Mouse (Mus musculus): ENCODE measurements around the gene Sgpp2. TPM values are rescaled to one million over a fixed set of nuclear protein-coding genes. Genes with fewer than 3 reads are reported as not detected.

Gene Sgpp2
- polyA plus RNA-seq, 1 experiment from 2014 or later, result 0.14 TPM

- Histone ChIP-seq H3K4me2 (no peak overlapping the region), H3K9me3 (replicated peaks) (no peaks in the 10 kb centered on the region), H3K27ac (replicated peaks) (no peak overlapping the region), H3K27me3 (no peaks in the 10 kb centered on the region), H3K36me3 (replicated peaks) (no peaks in the 10 kb centered on the region), H3K4me3 (replicated peaks) (no peak overlapping the region), H3K4me1 (replicated peaks) (no peaks in the 10 kb centered on the region), H3K9ac (no peak overlapping the region)
- no peak for ATAC-seq (ENCODE audit: insufficient read depth)
- WGBS (ENCODE audit: insufficient replicate concordance), result 25% methylated on average over 6 of the region's 6 CpGs
Measured at GRCm38 (mm10) chr1:78370121-78370520, 60.0 kb downstream of the Sgpp2 start.

GRCm38 (mm10) chr1:78371569-78372236, 61.6 kb downstream of the Sgpp2 start:
- Histone ChIP-seq H3K4me1 (replicated peaks) (no peaks in the 10 kb centered on the region), H3K27ac (replicated peaks) (no peak overlapping the region), H3K4me3 (replicated peaks) (no peak overlapping the region), H3K9ac (no peak overlapping the region), H3K9me3 (replicated peaks) (no peaks in the 10 kb centered on the region), H3K36me3 (replicated peaks) (no peaks in the 10 kb centered on the region), H3K27me3 (no peaks in the 10 kb centered on the region), H3K4me2 (no peak overlapping the region)
- no peak for ATAC-seq (ENCODE audit: insufficient read depth)
- WGBS (ENCODE audit: insufficient replicate concordance), result 68% methylated on average over 2 of the region's 2 CpGs

- Histone ChIP-seq H3K4me3 (replicated peaks) (no peak overlapping the region), H3K36me3 (replicated peaks) (no peaks in the 10 kb centered on the region), H3K9me3 (replicated peaks) (no peaks in the 10 kb centered on the region), H3K27me3 (no peaks in the 10 kb centered on the region), H3K4me2 (no peak overlapping the region), H3K9ac (no peak overlapping the region), H3K27ac (replicated peaks) (no peak overlapping the region), H3K4me1 (replicated peaks) (no peaks in the 10 kb centered on the region)
- no peak for ATAC-seq (ENCODE audit: insufficient read depth)
- WGBS (ENCODE audit: insufficient replicate concordance), result 61% methylated on average over 9 of the region's 9 CpGs
Measured at GRCm38 (mm10) chr1:78372316-78372715, 62.2 kb downstream of the Sgpp2 start.

GRCm38 (mm10) chr1:78373836-78374235, 63.7 kb downstream of the Sgpp2 start:
- no peak for ATAC-seq (ENCODE audit: insufficient read depth)
- Histone ChIP-seq H3K4me3 (replicated peaks) (no peak overlapping the region), H3K4me1 (replicated peaks) (no peaks in the 10 kb centered on the region), H3K27ac (replicated peaks) (no peak overlapping the region), H3K36me3 (replicated peaks) (no peaks in the 10 kb centered on the region), H3K4me2 (no peak overlapping the region), H3K9ac (no peak overlapping the region), H3K9me3 (replicated peaks) (no peaks in the 10 kb centered on the region), H3K27me3 (no peaks in the 10 kb centered on the region)
- 68% methylated on average over 5 of the region's 5 CpGs for WGBS (ENCODE audit: insufficient replicate concordance)

GRCm38 (mm10) chr1:78375058-78375457, 64.9 kb downstream of the Sgpp2 start:
- Histone ChIP-seq H3K4me3 (replicated peaks) (no peak overlapping the region), H3K27me3 (no peaks in the 10 kb centered on the region), H3K4me2 (no peak overlapping the region), H3K36me3 (replicated peaks) (no peaks in the 10 kb centered on the region), H3K9ac (no peak overlapping the region), H3K27ac (replicated peaks) (no peak overlapping the region), H3K9me3 (replicated peaks) (no peaks in the 10 kb centered on the region), H3K4me1 (replicated peaks) (no peaks in the 10 kb centered on the region)
- no peak for ATAC-seq (ENCODE audit: insufficient read depth)
- 50% methylated on average over 3 of the region's 3 CpGs for WGBS (ENCODE audit: insufficient replicate concordance)

GRCm38 (mm10) chr1:78380950-78381349, 70.8 kb downstream of the Sgpp2 start:
- Histone ChIP-seq H3K4me3 (replicated peaks) (no peak overlapping the region), H3K27me3 (no peaks in the 10 kb centered on the region), H3K36me3 (replicated peaks) (no peaks in the 10 kb centered on the region), H3K4me1 (replicated peaks) (no peaks in the 10 kb centered on the region), H3K9me3 (replicated peaks) (no peaks in the 10 kb centered on the region), H3K27ac (replicated peaks) (no peak overlapping the region), H3K4me2 (no peak overlapping the region), H3K9ac (no peak overlapping the region)
- WGBS (ENCODE audit: insufficient replicate concordance), result 82% methylated on average over 4 of the region's 4 CpGs
- no peak for ATAC-seq (ENCODE audit: insufficient read depth)

GRCm38 (mm10) chr1:78387854-78388253, 77.7 kb downstream of the Sgpp2 start:
- ATAC-seq (ENCODE audit: insufficient read depth), result no peak
- H3K9me3 ChIP-seq (replicated peaks), result no peaks in the 10 kb centered on the region
- H3K27ac ChIP-seq (replicated peaks), result no peak overlapping the region
- H3K36me3 ChIP-seq (replicated peaks), result no peaks in the 10 kb centered on the region
- no peak overlapping the region for H3K9ac ChIP-seq
- no peaks in the 10 kb centered on the region for H3K4me1 ChIP-seq (replicated peaks)
- no peak overlapping the region for H3K4me3 ChIP-seq (replicated peaks)
- no peak overlapping the region for H3K4me2 ChIP-seq
- 34% methylated on average over 4 of the region's 4 CpGs for WGBS (ENCODE audit: insufficient replicate concordance)
- H3K27me3 ChIP-seq, result no peaks in the 10 kb centered on the region

- WGBS (ENCODE audit: insufficient replicate concordance), result 40% methylated on average over 3 of the region's 3 CpGs
- ATAC-seq (ENCODE audit: insufficient read depth), result no peak
- H3K9ac ChIP-seq, result no peak overlapping the region
Measured at GRCm38 (mm10) chr1:78388848-78389247, 78.7 kb downstream of the Sgpp2 start.

GRCm38 (mm10) chr1:78395191-78395735, 85.1 kb downstream of the Sgpp2 start:
- H3K27ac ChIP-seq (replicated peaks), result no peak overlapping the region
- no peaks in the 10 kb centered on the region for H3K36me3 ChIP-seq (replicated peaks)
- no peaks in the 10 kb centered on the region for H3K27me3 ChIP-seq
- no peak overlapping the region for H3K4me2 ChIP-seq
- no peak overlapping the region for H3K9ac ChIP-seq
- no peak overlapping the region for H3K4me3 ChIP-seq (replicated peaks)
- H3K4me1 ChIP-seq (replicated peaks), result no peaks in the 10 kb centered on the region
- 50% methylated on average over 8 of the region's 8 CpGs for WGBS (ENCODE audit: insufficient replicate concordance)
- no peaks in the 10 kb centered on the region for H3K9me3 ChIP-seq (replicated peaks)
- ATAC-seq (ENCODE audit: insufficient read depth), result no peak

More at GRCm38 (mm10) chr1:78388848-78389247, 78.7 kb downstream of the Sgpp2 start:
- no peak overlapping the region for H3K27ac ChIP-seq (replicated peaks)
- no peaks in the 10 kb centered on the region for H3K36me3 ChIP-seq (replicated peaks)
- H3K4me1 ChIP-seq (replicated peaks), result no peaks in the 10 kb centered on the region
- no peak overlapping the region for H3K4me2 ChIP-seq
- H3K4me3 ChIP-seq (replicated peaks), result no peak overlapping the region
- no peaks in the 10 kb centered on the region for H3K27me3 ChIP-seq
- H3K9me3 ChIP-seq (replicated peaks), result no peaks in the 10 kb centered on the region

- no peak overlapping the region for H3K4me3 ChIP-seq (replicated peaks)
- H3K9me3 ChIP-seq (replicated peaks), result no peaks in the 10 kb centered on the region
- H3K9ac ChIP-seq, result no peak overlapping the region
- H3K36me3 ChIP-seq (replicated peaks), result no peaks in the 10 kb centered on the region
- WGBS (ENCODE audit: insufficient replicate concordance), result 40% methylated on average over 6 of the region's 6 CpGs
- no peak for ATAC-seq (ENCODE audit: insufficient read depth)
- no peaks in the 10 kb centered on the region for H3K27me3 ChIP-seq
- H3K4me2 ChIP-seq, result no peak overlapping the region
- no peaks in the 10 kb centered on the region for H3K4me1 ChIP-seq (replicated peaks)
- H3K27ac ChIP-seq (replicated peaks), result no peak overlapping the region
Measured at GRCm38 (mm10) chr1:78395737-78396136, 85.6 kb downstream of the Sgpp2 start.

GRCm38 (mm10) chr1:78396320-78396913, 86.3 kb downstream of the Sgpp2 start:
- H3K4me2 ChIP-seq, result no peak overlapping the region
- 27% methylated on average over 8 of the region's 8 CpGs for WGBS (ENCODE audit: insufficient replicate concordance)
- ATAC-seq (ENCODE audit: insufficient read depth), result no peak
- H3K27me3 ChIP-seq, result no peaks in the 10 kb centered on the region
- H3K36me3 ChIP-seq (replicated peaks), result no peaks in the 10 kb centered on the region
- H3K27ac ChIP-seq (replicated peaks), result no peak overlapping the region
- no peak overlapping the region for H3K9ac ChIP-seq
- no peaks in the 10 kb centered on the region for H3K4me1 ChIP-seq (replicated peaks)
- H3K9me3 ChIP-seq (replicated peaks), result no peaks in the 10 kb centered on the region
- no peak overlapping the region for H3K4me3 ChIP-seq (replicated peaks)

Measured in liver, embryonic 15.5 days (tissue).